Mouse (Mus musculus): Measurements from ENCODE around the gene Notch2. TPM values are rescaled to one million over a fixed set of nuclear protein-coding genes. Genes with fewer than 3 reads are reported as not detected.

The Notch2 gene
- total and polyA plus RNA-seq, 3 experiments: 10.0 to 18.1 (median 14.9) TPM

- H3K4me1 ChIP-seq (ENCODE audit: control insufficient read depth, insufficient read depth, low read length): peaks cover 13% of the 10 kb centered on the region
- no peak for DNase-seq
- 76% methylated on average over 14 of the region's 14 CpGs for WGBS
- TF ChIP-seq POLR2A (IDR thresholded peaks at IDR 0.05; ENCODE audit: insufficient read depth, low read depth, low read length) (no peak), CTCF (IDR thresholded peaks at IDR 0.05) (no peak), EP300 (IDR thresholded peaks at IDR 0.05; ENCODE audit: insufficient read depth, low read depth, low read length) (no peak)
- H3K9ac ChIP-seq (ENCODE audit: low read depth, low read length): no peak overlapping the region
- H3K4me3 ChIP-seq: no peak overlapping the region
- no peak overlapping the region for H3K27ac ChIP-seq
- intact Hi-C loops (cut with DNase I): no loop called here
- no peaks in the 10 kb centered on the region for H3K27me3 ChIP-seq (ENCODE audit: control insufficient read depth, insufficient read depth, low read length)
- no peaks in the 10 kb centered on the region for H3K79me2 ChIP-seq (replicated peaks; ENCODE audit: control insufficient read depth, insufficient read depth, low read length)
- H3K36me3 ChIP-seq (ENCODE audit: control insufficient read depth, insufficient read depth, low read length): no peaks in the 10 kb centered on the region
Observed at GRCm38 (mm10) chr3:98050492-98051406, 37.4 kb downstream of the Notch2 start.

- intact Hi-C loops (cut with DNase I): no loop called here
- H3K79me2 ChIP-seq (replicated peaks; ENCODE audit: control insufficient read depth, insufficient read depth, low read length): no peaks in the 10 kb centered on the region
- WGBS: 82% methylated on average over 16 of the region's 16 CpGs
- no peak overlapping the region for H3K4me3 ChIP-seq
- H3K9ac ChIP-seq (ENCODE audit: low read depth, low read length): no peak overlapping the region
- TF ChIP-seq CTCF (IDR thresholded peaks at IDR 0.05) (no peak), POLR2A (IDR thresholded peaks at IDR 0.05; ENCODE audit: insufficient read depth, low read depth, low read length) (no peak), EP300 (IDR thresholded peaks at IDR 0.05; ENCODE audit: insufficient read depth, low read depth, low read length) (no peak)
- no peak for DNase-seq
- H3K4me1 ChIP-seq (ENCODE audit: control insufficient read depth, insufficient read depth, low read length): peaks cover 12% of the 10 kb centered on the region
- no peaks in the 10 kb centered on the region for H3K36me3 ChIP-seq (ENCODE audit: control insufficient read depth, insufficient read depth, low read length)
- H3K27ac ChIP-seq: no peak overlapping the region
- H3K27me3 ChIP-seq (ENCODE audit: control insufficient read depth, insufficient read depth, low read length): no peaks in the 10 kb centered on the region
Observed at GRCm38 (mm10) chr3:98051407-98051968, 38.2 kb downstream of the Notch2 start.

GRCm38 (mm10) chr3:98052507-98053430 lies 39.4 kb downstream of the Notch2 start:
- intact Hi-C loops (cut with DNase I): no loop called here

GRCm38 (mm10) chr3:98053817-98054216 lies 40.5 kb downstream of the Notch2 start:
- Histone ChIP-seq H3K27me3 (ENCODE audit: control insufficient read depth, insufficient read depth, low read length) (no peaks in the 10 kb centered on the region), H3K36me3 (ENCODE audit: control insufficient read depth, insufficient read depth, low read length) (no peaks in the 10 kb centered on the region), H3K9ac (ENCODE audit: low read depth, low read length) (no peak overlapping the region), H3K4me1 (ENCODE audit: control insufficient read depth, insufficient read depth, low read length) (peaks cover 11% of the 10 kb centered on the region), H3K79me2 (replicated peaks; ENCODE audit: control insufficient read depth, insufficient read depth, low read length) (0 out of 2 replicates have a peak, but pooled peaks cover 1% of the 10 kb centered on the region), H3K27ac (no peak overlapping the region), H3K4me3 (no peak overlapping the region)
- no peak for DNase-seq
- WGBS: 50% methylated on average over 1 of the region's 1 CpGs
- intact Hi-C loops (cut with DNase I): no loop called here
- TF ChIP-seq CTCF (IDR thresholded peaks at IDR 0.05): no peak
- TF ChIP-seq EP300 (IDR thresholded peaks at IDR 0.05; ENCODE audit: insufficient read depth, low read depth, low read length): no peak
- no peak for TF ChIP-seq POLR2A (IDR thresholded peaks at IDR 0.05; ENCODE audit: insufficient read depth, low read depth, low read length)

More at GRCm38 (mm10) chr3:98052507-98053430, 39.4 kb downstream of the Notch2 start:
- H3K36me3 ChIP-seq (ENCODE audit: control insufficient read depth, insufficient read depth, low read length): no peaks in the 10 kb centered on the region
- no peak overlapping the region for H3K4me3 ChIP-seq
- H3K4me1 ChIP-seq (ENCODE audit: control insufficient read depth, insufficient read depth, low read length): peaks cover 11% of the 10 kb centered on the region
- H3K9ac ChIP-seq (ENCODE audit: low read depth, low read length): no peak overlapping the region
- no peak overlapping the region for H3K27ac ChIP-seq
- no peak for DNase-seq
- TF ChIP-seq POLR2A (IDR thresholded peaks at IDR 0.05; ENCODE audit: insufficient read depth, low read depth, low read length) (no peak), EP300 (IDR thresholded peaks at IDR 0.05; ENCODE audit: insufficient read depth, low read depth, low read length) (no peak), CTCF (IDR thresholded peaks at IDR 0.05) (no peak)
- 0 out of 2 replicates have a peak, but pooled peaks cover 1% of the 10 kb centered on the region for H3K79me2 ChIP-seq (replicated peaks; ENCODE audit: control insufficient read depth, insufficient read depth, low read length)
- WGBS: 79% methylated on average over 16 of the region's 16 CpGs
- no peaks in the 10 kb centered on the region for H3K27me3 ChIP-seq (ENCODE audit: control insufficient read depth, insufficient read depth, low read length)

- no peak for DNase-seq
- intact Hi-C loops (cut with DNase I): loop anchor here (5.0 kb wide), 1 partner anchor 53 kb away; no protein-coding TSS in a partner anchor
- Histone ChIP-seq H3K36me3 (ENCODE audit: control insufficient read depth, insufficient read depth, low read length) (no peaks in the 10 kb centered on the region), H3K4me1 (ENCODE audit: control insufficient read depth, insufficient read depth, low read length) (peaks cover 11% of the 10 kb centered on the region), H3K27ac (no peak overlapping the region), H3K79me2 (replicated peaks; ENCODE audit: control insufficient read depth, insufficient read depth, low read length) (0 out of 2 replicates have a peak, but pooled peaks cover 1% of the 10 kb centered on the region), H3K27me3 (ENCODE audit: control insufficient read depth, insufficient read depth, low read length) (no peaks in the 10 kb centered on the region), H3K4me3 (no peak overlapping the region), H3K9ac (ENCODE audit: low read depth, low read length) (no peak overlapping the region)
- no peak for TF ChIP-seq CTCF (IDR thresholded peaks at IDR 0.05)
- no peak for TF ChIP-seq EP300 (IDR thresholded peaks at IDR 0.05; ENCODE audit: insufficient read depth, low read depth, low read length)
- TF ChIP-seq POLR2A (IDR thresholded peaks at IDR 0.05; ENCODE audit: insufficient read depth, low read depth, low read length): no peak
- WGBS: 79% methylated on average over 8 of the region's 8 CpGs
Observed at GRCm38 (mm10) chr3:98054334-98055007, 41.1 kb downstream of the Notch2 start.

All from heart, adult 2 months (tissue).